Mouse (Mus musculus): ENCODE results near the gene Tusc2. TPM values are rescaled to one million over a fixed set of nuclear protein-coding genes. Genes with fewer than 3 reads are reported as not detected.
A peak's percentile ranks its signal among the peaks of the same experiment; 100 is the strongest.

The Tusc2 gene
- polyA plus RNA-seq, 1 experiment = 49.7 TPM

DNA sequence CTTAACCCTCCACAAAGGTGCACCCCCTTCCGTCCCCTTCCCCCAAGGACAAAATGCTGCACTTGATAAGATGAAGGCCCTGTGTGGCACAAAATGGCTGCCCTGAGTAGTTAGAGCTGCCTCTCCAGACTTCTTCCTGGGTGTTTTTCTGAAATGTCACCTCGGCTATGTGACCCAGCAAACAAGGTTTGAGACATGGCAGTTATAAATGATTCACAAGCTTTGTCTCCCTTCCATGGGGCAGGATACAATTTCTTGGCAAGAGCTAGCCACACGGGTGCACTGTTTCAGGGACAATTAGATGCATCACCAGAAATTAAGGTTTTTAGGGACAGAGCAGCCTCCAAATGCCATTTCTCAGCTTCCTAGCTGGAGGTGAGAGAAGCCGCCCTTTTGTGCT, 22.6 kb upstream of the Tusc2 start:
- no peak for TF ChIP-seq CTCF (IDR thresholded peaks at IDR 0.05; ENCODE audit: extremely low read depth, insufficient read length, insufficient replicate concordance, low read depth, low read length)
- no peak for TF ChIP-seq POLR2A (IDR thresholded peaks at IDR 0.05; ENCODE audit: low read depth, low read length)
- Histone ChIP-seq H3K4me1 (ENCODE audit: control insufficient read depth, insufficient read depth, insufficient read length, low read length) (peaks cover 15% of the 10 kb centered on the region), H3K36me3 (ENCODE audit: control insufficient read depth, insufficient read depth, low read length) (peaks cover 31% of the 10 kb centered on the region), H3K4me3 (ENCODE audit: low read depth, low read length) (no peak overlapping the region), H3K27me3 (ENCODE audit: control insufficient read depth, insufficient read depth, low read length) (no peaks in the 10 kb centered on the region), H3K27ac (ENCODE audit: insufficient read depth, low read depth, low read length) (no peak overlapping the region)
- 68% methylated on average over 4 of the region's 4 CpGs for WGBS

DNA sequence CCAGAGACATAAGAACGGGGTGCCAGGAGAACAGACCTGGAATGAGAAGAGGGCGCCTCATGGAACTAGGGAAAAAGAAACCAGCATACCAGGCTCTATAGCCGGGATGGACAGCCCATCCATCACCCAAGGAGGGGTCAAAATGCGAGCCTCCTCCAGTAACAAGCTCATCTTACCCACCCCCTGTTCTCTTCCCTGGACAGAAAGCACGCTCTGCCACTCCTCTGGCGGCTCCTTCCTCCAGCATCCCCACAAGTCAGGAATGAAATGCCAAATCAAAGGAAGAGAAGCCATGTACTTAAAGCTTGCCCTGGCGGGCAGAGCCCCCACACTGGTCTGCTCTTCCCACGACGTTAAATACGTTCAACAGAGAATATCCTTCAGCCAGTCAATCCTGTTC, 22.1 kb upstream of the Tusc2 start:
- WGBS = 35% methylated on average over 10 of the region's 10 CpGs
- H3K27me3 ChIP-seq (ENCODE audit: control insufficient read depth, insufficient read depth, low read length) = no peaks in the 10 kb centered on the region
- H3K4me1 ChIP-seq (ENCODE audit: control insufficient read depth, insufficient read depth, insufficient read length, low read length) = peaks cover 12% of the 10 kb centered on the region
- H3K36me3 ChIP-seq (ENCODE audit: control insufficient read depth, insufficient read depth, low read length) = peaks cover 31% of the 10 kb centered on the region
- no peak overlapping the region for H3K4me3 ChIP-seq (ENCODE audit: low read depth, low read length)
- H3K27ac ChIP-seq (ENCODE audit: insufficient read depth, low read depth, low read length) = no peak overlapping the region
- TF ChIP-seq CTCF (IDR thresholded peaks at IDR 0.05; ENCODE audit: extremely low read depth, insufficient read length, insufficient replicate concordance, low read depth, low read length) = no peak
- no peak for TF ChIP-seq POLR2A (IDR thresholded peaks at IDR 0.05; ENCODE audit: low read depth, low read length)

DNA sequence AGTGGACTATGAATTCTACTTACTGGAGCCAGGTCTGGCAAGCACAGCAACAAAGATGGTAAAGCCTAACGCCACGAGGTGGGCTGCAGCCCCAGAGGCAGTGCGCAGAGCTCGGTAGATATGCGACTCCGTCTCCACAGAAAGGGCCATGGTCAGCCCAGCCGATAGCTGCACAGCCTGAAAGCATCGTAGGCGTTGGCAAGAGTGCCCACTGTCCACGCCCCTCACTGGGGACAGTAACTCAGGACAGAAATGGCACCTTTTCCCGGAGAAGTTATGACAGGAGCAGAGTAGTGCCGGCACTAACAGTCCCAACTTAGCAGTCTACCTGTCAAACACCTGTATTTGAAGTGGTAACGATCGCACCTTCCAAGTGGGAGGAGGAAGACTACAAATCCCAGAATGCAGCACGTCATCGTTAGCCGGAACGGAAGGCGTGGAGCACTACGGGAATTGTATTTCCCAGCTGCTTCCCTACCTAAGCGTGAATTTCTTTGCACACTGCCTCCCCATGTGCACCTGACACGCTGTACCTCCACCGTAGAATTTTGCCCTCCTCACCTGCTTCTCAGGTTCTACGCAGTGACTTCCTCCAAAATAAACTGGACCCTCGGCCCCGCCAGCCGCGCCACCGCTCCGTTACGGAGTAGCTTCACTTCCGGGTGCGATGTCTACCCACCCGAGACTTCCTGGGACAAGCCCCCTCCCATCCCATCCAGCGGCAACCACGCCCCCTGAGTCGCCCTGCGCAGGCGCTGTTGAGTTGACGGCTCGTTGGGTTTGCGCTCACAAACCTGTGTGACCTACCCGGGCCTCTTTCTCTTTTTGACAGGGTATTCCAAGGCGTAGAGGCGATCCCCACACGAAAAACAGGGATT, 21.3 kb upstream of the Tusc2 start, which contains the start of the genes Cyb561d2 and Nprl2:
Gene Cyb561d2 (minus strand): TSS at position 720 of the 878 bp plus-strand sequence.
Gene Nprl2 (plus strand): TSS at position 753 of the 878 bp plus-strand sequence.
- Histone ChIP-seq H3K27me3 (ENCODE audit: control insufficient read depth, insufficient read depth, low read length) (no peaks in the 10 kb centered on the region), H3K4me3 (ENCODE audit: low read depth, low read length) (peak within 1 kb of the TSS; percentile 76), H3K4me1 (ENCODE audit: control insufficient read depth, insufficient read depth, insufficient read length, low read length) (peaks cover 8% of the 10 kb centered on the region), H3K36me3 (ENCODE audit: control insufficient read depth, insufficient read depth, low read length) (peaks cover 31% of the 10 kb centered on the region), H3K27ac (ENCODE audit: insufficient read depth, low read depth, low read length) (peak within 1 kb of the TSS; percentile 41)
- WGBS = under 1% methylated on average over 46 of the region's 46 CpGs
- no peak for TF ChIP-seq CTCF (IDR thresholded peaks at IDR 0.05; ENCODE audit: extremely low read depth, insufficient read length, insufficient replicate concordance, low read depth, low read length)
- TF ChIP-seq POLR2A (IDR thresholded peaks at IDR 0.05; ENCODE audit: low read depth, low read length) = 0 out of 2 replicates have a peak, but pooled peaks have one; percentile 10

DNA sequence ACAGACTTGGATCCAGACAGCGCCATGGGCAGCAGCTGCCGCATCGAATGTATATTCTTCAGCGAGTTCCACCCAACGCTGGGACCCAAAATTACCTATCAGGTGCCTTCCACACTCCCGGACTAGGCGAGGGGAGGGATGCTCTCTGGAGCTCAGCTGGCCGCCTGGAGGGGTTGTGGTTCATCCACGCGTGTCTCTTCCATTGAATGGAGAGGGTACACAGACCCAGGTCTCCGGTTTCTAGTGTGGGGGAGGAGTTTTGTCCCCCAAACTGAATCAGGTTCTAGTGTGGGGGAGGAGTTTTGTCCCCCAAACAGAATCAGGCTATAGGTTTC, 20.7 kb upstream of the Tusc2 start:
- Histone ChIP-seq H3K27me3 (ENCODE audit: control insufficient read depth, insufficient read depth, low read length) (no peaks in the 10 kb centered on the region), H3K36me3 (ENCODE audit: control insufficient read depth, insufficient read depth, low read length) (peaks cover 31% of the 10 kb centered on the region), H3K27ac (ENCODE audit: insufficient read depth, low read depth, low read length) (no peak overlapping the region), H3K4me3 (ENCODE audit: low read depth, low read length) (peak overlapping the region; percentile 76), H3K4me1 (ENCODE audit: control insufficient read depth, insufficient read depth, insufficient read length, low read length) (peaks cover 12% of the 10 kb centered on the region)
- WGBS = under 1% methylated on average over 11 of the region's 11 CpGs
- TF ChIP-seq CTCF (IDR thresholded peaks at IDR 0.05; ENCODE audit: extremely low read depth, insufficient read length, insufficient replicate concordance, low read depth, low read length) (no peak), POLR2A (IDR thresholded peaks at IDR 0.05; ENCODE audit: low read depth, low read length) (no peak)

DNA sequence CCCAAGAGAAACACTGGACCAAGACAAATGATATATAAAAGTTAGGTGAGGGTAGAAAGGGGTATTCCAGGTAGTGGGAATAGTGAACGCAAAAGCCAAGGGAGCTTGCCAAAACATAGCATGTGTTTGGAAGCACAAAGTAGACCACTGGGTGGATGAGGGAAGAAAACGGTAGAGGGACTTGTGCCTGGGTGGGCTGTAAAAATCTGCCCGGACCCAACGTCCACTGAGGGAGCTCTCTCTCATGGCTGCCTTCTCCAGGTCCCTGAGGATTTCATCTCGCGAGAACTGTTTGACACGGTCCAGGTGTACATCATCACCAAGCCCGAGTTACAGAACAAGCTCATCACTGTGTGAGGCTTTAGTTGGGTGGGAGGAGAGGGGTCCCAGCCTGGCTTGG, 20.3 kb upstream of the Tusc2 start:
- TF ChIP-seq POLR2A (IDR thresholded peaks at IDR 0.05; ENCODE audit: low read depth, low read length) (no peak), CTCF (IDR thresholded peaks at IDR 0.05; ENCODE audit: extremely low read depth, insufficient read length, insufficient replicate concordance, low read depth, low read length) (no peak)
- H3K4me1 ChIP-seq (ENCODE audit: control insufficient read depth, insufficient read depth, insufficient read length, low read length) = peaks cover 15% of the 10 kb centered on the region
- H3K4me3 ChIP-seq (ENCODE audit: low read depth, low read length) = no peak overlapping the region
- H3K27me3 ChIP-seq (ENCODE audit: control insufficient read depth, insufficient read depth, low read length) = no peaks in the 10 kb centered on the region
- no peak overlapping the region for H3K27ac ChIP-seq (ENCODE audit: insufficient read depth, low read depth, low read length)
- 45% methylated on average over 8 of the region's 8 CpGs for WGBS
- peaks cover 29% of the 10 kb centered on the region for H3K36me3 ChIP-seq (ENCODE audit: control insufficient read depth, insufficient read depth, low read length)

DNA sequence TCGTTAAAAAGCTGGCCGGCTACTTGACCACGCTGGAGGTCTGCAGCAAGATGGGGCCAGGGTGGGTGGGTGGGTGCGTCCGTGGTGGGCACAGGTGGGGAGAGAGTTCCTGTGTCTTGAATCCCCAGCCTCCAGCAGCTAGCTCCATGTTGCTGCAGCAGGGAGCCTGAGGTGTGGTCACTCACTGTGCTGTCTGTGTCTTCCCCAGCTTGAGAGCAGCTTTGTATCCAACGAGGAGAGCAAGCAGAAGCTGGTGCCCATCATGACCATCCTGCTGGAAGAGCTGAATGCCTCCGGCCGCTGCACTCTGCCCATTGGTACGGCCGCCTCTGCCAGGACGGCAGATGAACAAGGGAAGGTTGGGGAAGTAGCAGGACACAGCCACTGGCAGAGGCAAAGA, 19.8 kb upstream of the Tusc2 start:
- peaks cover 15% of the 10 kb centered on the region for H3K4me1 ChIP-seq (ENCODE audit: control insufficient read depth, insufficient read depth, insufficient read length, low read length)
- 85% methylated on average over 11 of the region's 11 CpGs for WGBS
- H3K27me3 ChIP-seq (ENCODE audit: control insufficient read depth, insufficient read depth, low read length) = no peaks in the 10 kb centered on the region
- H3K27ac ChIP-seq (ENCODE audit: insufficient read depth, low read depth, low read length) = no peak overlapping the region
- H3K4me3 ChIP-seq (ENCODE audit: low read depth, low read length) = no peak overlapping the region
- no peak for TF ChIP-seq POLR2A (IDR thresholded peaks at IDR 0.05; ENCODE audit: low read depth, low read length)
- H3K36me3 ChIP-seq (ENCODE audit: control insufficient read depth, insufficient read depth, low read length) = peaks cover 23% of the 10 kb centered on the region

DNA sequence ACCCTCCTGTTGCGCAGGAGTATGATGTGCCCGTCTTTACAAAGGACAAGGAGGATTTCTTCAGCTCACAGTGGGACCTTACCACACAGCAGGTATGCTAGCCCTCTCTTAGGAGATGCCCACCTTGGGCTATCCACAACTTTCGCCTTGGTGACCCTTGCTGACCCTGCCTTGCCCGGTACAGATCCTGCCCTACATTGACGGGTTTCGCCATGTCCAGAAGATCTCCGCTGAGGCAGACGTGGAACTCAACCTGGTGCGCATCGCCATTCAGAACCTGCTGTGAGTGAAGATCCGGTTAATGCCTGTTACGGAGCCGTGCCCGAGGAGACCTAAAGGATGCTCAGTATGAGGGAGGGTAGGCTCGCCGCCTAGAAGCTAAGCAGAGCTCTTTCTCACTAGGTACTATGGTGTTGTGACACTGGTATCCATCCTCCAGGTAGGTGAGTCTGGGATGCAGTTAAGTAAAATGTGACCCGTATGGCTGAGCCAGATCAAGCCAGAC, 18.8 kb upstream of the Tusc2 start:
- H3K4me1 ChIP-seq (ENCODE audit: control insufficient read depth, insufficient read depth, insufficient read length, low read length) = peaks cover 15% of the 10 kb centered on the region
- WGBS = 97% methylated on average over 17 of the region's 17 CpGs

More for the DNA sequence above, 18.8 kb upstream of the Tusc2 start:
- no peak overlapping the region for H3K27ac ChIP-seq (ENCODE audit: insufficient read depth, low read depth, low read length)
- H3K36me3 ChIP-seq (ENCODE audit: control insufficient read depth, insufficient read depth, low read length) = peaks cover 15% of the 10 kb centered on the region
- no peak for TF ChIP-seq POLR2A (IDR thresholded peaks at IDR 0.05; ENCODE audit: low read depth, low read length)
- no peak for TF ChIP-seq CTCF (IDR thresholded peaks at IDR 0.05; ENCODE audit: extremely low read depth, insufficient read length, insufficient replicate concordance, low read depth, low read length)
- no peak overlapping the region for H3K4me3 ChIP-seq (ENCODE audit: low read depth, low read length)
- no peaks in the 10 kb centered on the region for H3K27me3 ChIP-seq (ENCODE audit: control insufficient read depth, insufficient read depth, low read length)

Data from small intestine, adult 2 months (tissue).